Mouse (Mus musculus): ENCODE data around the gene Slc12a5.

Slc12a5 gene

GRCm38 (mm10) chr2:165032533-165032932 lies 71.9 kb downstream of the Slc12a5 start:
- no peak for DNase-seq (ENCODE audit: low spot score in 2 of 2)

- no peak for DNase-seq (ENCODE audit: low spot score in 2 of 2)
Observed at GRCm38 (mm10) chr2:165033306-165033705, 72.7 kb downstream of the Slc12a5 start.

GRCm38 (mm10) chr2:165034131-165035057 lies 73.8 kb downstream of the Slc12a5 start, which contains the start of gene Ncoa5:
TSS of gene Ncoa5 (minus strand) at chr2:165034867.
- peak; percentile 96 to 97 for DNase-seq (ENCODE audit: low spot score in 2 of 2)

GRCm38 (mm10) chr2:165035058-165035431 lies 74.4 kb downstream of the Slc12a5 start:
- DNase-seq (ENCODE audit: low spot score in 2 of 2), result no peak

GRCm38 (mm10) chr2:165037415-165037814 lies 76.8 kb downstream of the Slc12a5 start:
- no peak for DNase-seq (ENCODE audit: low spot score in 2 of 2)

- no peak for DNase-seq (ENCODE audit: low spot score in 2 of 2)
Observed at GRCm38 (mm10) chr2:165042126-165042525, 81.5 kb downstream of the Slc12a5 start.

GRCm38 (mm10) chr2:165043090-165043636 lies 82.6 kb downstream of the Slc12a5 start:
- no peak for DNase-seq (ENCODE audit: low spot score in 2 of 2)

- no peak for DNase-seq (ENCODE audit: low spot score in 2 of 2)
Observed at GRCm38 (mm10) chr2:165043729-165044128, 83.1 kb downstream of the Slc12a5 start.

- DNase-seq (ENCODE audit: low spot score in 2 of 2), result no peak
Observed at GRCm38 (mm10) chr2:165049044-165049443, 88.4 kb downstream of the Slc12a5 start.
